Mouse (Mus musculus) heart, embryonic 11.5 days (tissue): ENCODE measurements around the gene Cplane1. TPM values are rescaled to one million over a fixed set of nuclear protein-coding genes. Genes with fewer than 3 reads are reported as not detected.

Source experiments
- ATAC-seq: fragments of 200-750 bp; cut with Nextera tagmentation; replicated peaks from 2 replicates; pipeline ENCODE4 v1.8.0; 2017; ENCODE audit warnings: moderate library complexity; ENCODE audit not compliant: insufficient number of reproducible peaks, low FRiP score, low TSS enrichment
- H3K27ac ChIP-seq: fragments of 300-500 bp; sonication (generic); 2 replicates; pipeline ENCODE4 v1.5.1; 2014; ENCODE audit warnings: mild to moderate bottlenecking, low read depth, low read length
- H3K27me3 ChIP-seq: fragments of 300-500 bp; sonication (generic); 2 replicates; pipeline ENCODE4 v1.6.1; 2014; ENCODE audit warnings: mild to moderate bottlenecking, low read length, mixed read lengths; ENCODE audit not compliant: control insufficient read depth, insufficient read depth
- H3K36me3 ChIP-seq: fragments of 300-500 bp; sonication (generic); 2 replicates; pipeline ENCODE4 v1.6.1; 2014; ENCODE audit warnings: mild to moderate bottlenecking, low read length, moderate library complexity, mixed read lengths; ENCODE audit not compliant: control insufficient read depth, insufficient read depth
- H3K4me1 ChIP-seq: fragments of 300-500 bp; sonication (generic); 2 replicates; pipeline ENCODE4 v1.6.1; 2014; ENCODE audit warnings: low read length; ENCODE audit not compliant: control insufficient read depth, insufficient read depth
- H3K4me2 ChIP-seq: fragments of 300-500 bp; sonication (generic); 2 replicates; pipeline ENCODE4 v1.6.1; 2014; ENCODE audit warnings: mild to moderate bottlenecking, moderate library complexity
- H3K4me3 ChIP-seq: fragments of 300-500 bp; sonication (generic); 2 replicates; pipeline ENCODE4 v1.5.1; 2014; ENCODE audit warnings: low read depth, low read length
- H3K9ac ChIP-seq: fragments of 300-500 bp; sonication (generic); 2 replicates; pipeline ENCODE4 v1.6.1; 2014; ENCODE audit warnings: mild to moderate bottlenecking, low read depth, low read length, moderate library complexity
- H3K9me3 ChIP-seq: fragments of 300-500 bp; sonication (generic); replicated peaks from 2 replicates; pipeline ENCODE4 v1.6.1; 2016; ENCODE audit warnings: low read length; ENCODE audit not compliant: control insufficient read depth
- WGBS: fragments of 180-500 bp; shearing (Covaris S2); extraction: QIAGEN DNeasy Blood & Tissue Kit; methylation state at CpG from one replicate; pipeline ENCODE4 v1.1.7; 2014; ENCODE audit not compliant: insufficient replicate concordance; 5-methylcytosine and 5-hydroxymethylcytosine counted together
- polyA plus RNA-seq: library from polyadenylated mRNA; unstranded; fragments of >200 nt; fragmentation: Nextera tagmentation; extraction: Ambion mirVana; gene quantifications from 2 replicates; pipeline ENCODE4 v1.2.1, GENCODE M21; 2014

Cplane1 gene
- 5.1 and 9.6 TPM in 2 replicates for polyA plus RNA-seq

DNA sequence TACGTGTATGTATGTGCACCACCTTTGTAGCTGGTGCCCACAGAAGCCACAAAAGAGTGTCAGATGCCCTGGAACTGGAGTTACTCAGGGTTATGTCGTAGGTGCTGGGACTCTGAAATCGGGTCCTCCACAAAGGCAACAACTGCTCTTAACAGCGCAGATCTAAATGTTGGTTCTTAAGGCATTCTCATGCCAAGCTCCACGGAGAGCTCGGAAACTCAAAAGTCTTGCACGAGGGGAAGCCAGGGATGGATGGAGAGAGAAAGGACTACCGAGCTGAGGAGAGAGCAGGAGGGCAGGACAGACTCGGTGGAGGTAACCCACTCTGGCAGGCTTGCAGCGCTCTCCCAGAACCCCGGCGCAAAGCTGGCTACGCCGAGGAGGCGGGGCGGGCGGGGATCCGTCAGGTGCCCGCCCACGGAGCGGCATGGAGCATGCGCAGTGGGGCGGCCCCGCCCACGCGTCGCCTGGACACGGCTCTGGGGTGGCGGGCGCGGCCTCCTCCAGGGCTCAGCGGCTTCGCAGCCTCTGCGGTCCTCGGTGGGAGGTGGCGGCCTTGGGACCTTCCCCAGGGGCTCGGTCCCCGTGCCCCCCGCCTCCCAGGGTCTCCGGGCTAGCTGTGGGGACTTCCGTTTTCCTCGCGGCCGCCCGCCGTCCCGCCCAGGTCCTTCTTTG lies at the start of gene Cplane1:
Cplane1 (plus strand) TSS at position 516 of the 675 bp plus-strand sequence.
- WGBS, result under 1% methylated on average over 43 of the region's 47 CpGs
- H3K4me1 ChIP-seq, result 0 out of 2 replicates have a peak, but pooled peaks cover 3% of the 10 kb centered on the region
- peak within 1 kb of the TSS; percentile 79 for H3K4me3 ChIP-seq
- H3K27ac ChIP-seq, result peak within 1 kb of the TSS; percentile 57
- ATAC-seq, result peak; percentile 99
- no peaks in the 10 kb centered on the region for H3K9me3 ChIP-seq
- H3K9ac ChIP-seq, result peak within 1 kb of the TSS; percentile 87
- H3K27me3 ChIP-seq, result no peaks in the 10 kb centered on the region
- peaks cover 2% of the 10 kb centered on the region; the same call in 1 of the 2 replicates for H3K36me3 ChIP-seq
- H3K4me2 ChIP-seq, result peak within 1 kb of the TSS; percentile 73

- no peaks in the 10 kb centered on the region for H3K9me3 ChIP-seq
- ATAC-seq, result no peak
- H3K27me3 ChIP-seq, result no peaks in the 10 kb centered on the region
- no peaks in the 10 kb centered on the region for H3K4me1 ChIP-seq
- H3K4me2 ChIP-seq, result no peak overlapping the region
- no peak overlapping the region for H3K27ac ChIP-seq
- H3K36me3 ChIP-seq, result peaks cover 33% of the 10 kb centered on the region
- WGBS, result 86% methylated on average over 1 of the region's 1 CpGs
- no peak overlapping the region for H3K9ac ChIP-seq
- H3K4me3 ChIP-seq, result no peak overlapping the region
Measured at GRCm38 (mm10) chr15:8129281-8129680, 39.6 kb upstream of the Cplane1 start.

DNA sequence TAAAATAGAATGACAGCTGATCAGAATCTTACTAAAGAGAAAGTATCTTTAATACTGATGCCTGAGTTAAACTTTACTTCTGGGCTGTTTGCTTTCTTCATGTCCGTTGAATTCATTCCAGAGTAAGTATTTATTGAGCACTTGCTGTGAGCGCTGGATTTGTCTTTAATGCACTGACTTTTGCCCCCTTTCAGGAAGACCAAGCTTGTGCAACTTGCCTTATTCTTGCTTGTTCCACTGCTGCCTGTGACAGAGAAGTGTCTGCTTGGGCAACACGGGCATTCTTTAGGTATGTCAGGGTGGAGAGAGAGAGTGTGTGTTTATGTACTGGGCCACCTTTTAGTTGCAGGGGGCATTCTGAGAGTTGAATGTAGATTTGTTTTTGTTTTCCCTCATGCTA lies 37.6 kb upstream of the Cplane1 start:
- H3K9ac ChIP-seq, result no peak overlapping the region

DNA sequence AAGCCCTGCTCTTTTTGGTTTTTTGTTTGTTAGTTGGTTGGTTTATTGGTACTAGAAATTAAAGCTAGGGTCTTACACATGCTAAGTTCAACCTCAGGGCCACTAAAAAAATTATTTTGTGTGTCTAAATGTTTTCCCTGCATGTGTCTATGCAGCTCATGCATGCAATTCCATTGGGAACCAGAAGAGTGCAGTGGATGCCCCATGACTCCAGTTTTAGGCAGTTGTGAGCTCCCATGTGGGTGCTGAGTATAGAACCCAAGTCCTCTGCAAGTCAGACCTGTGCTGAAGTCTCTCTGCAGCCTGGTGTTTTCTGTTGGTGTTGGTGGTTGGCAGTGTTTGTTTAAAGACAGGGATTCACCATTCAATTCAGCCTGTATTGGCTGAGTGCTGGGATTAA lies 37.1 kb upstream of the Cplane1 start:
- no peak overlapping the region for H3K4me3 ChIP-seq
- no peak overlapping the region for H3K9ac ChIP-seq
- H3K4me2 ChIP-seq, result no peak overlapping the region
- peaks cover 36% of the 10 kb centered on the region for H3K36me3 ChIP-seq
- no peak for ATAC-seq
- no peaks in the 10 kb centered on the region for H3K9me3 ChIP-seq
- no peaks in the 10 kb centered on the region for H3K4me1 ChIP-seq
- H3K27me3 ChIP-seq, result no peaks in the 10 kb centered on the region
- H3K27ac ChIP-seq, result no peak overlapping the region

More for the DNA sequence above, 37.6 kb upstream of the Cplane1 start:
- Histone ChIP-seq H3K36me3 (peaks cover 40% of the 10 kb centered on the region), H3K4me3 (no peak overlapping the region), H3K4me2 (no peak overlapping the region), H3K9me3 (no peaks in the 10 kb centered on the region), H3K27ac (no peak overlapping the region), H3K27me3 (no peaks in the 10 kb centered on the region), H3K4me1 (no peaks in the 10 kb centered on the region)
- ATAC-seq, result no peak
- WGBS, result 90% methylated on average over 3 of the region's 3 CpGs

GRCm38 (mm10) chr15:8135606-8136005 lies 33.3 kb upstream of the Cplane1 start:
- H3K27ac ChIP-seq, result no peak overlapping the region
- 91% methylated on average over 5 of the region's 5 CpGs for WGBS
- no peak for ATAC-seq
- H3K27me3 ChIP-seq, result no peaks in the 10 kb centered on the region
- H3K9me3 ChIP-seq, result no peaks in the 10 kb centered on the region
- no peak overlapping the region for H3K9ac ChIP-seq
- H3K4me2 ChIP-seq, result no peak overlapping the region
- peaks cover 37% of the 10 kb centered on the region for H3K36me3 ChIP-seq
- H3K4me1 ChIP-seq, result no peaks in the 10 kb centered on the region
- no peak overlapping the region for H3K4me3 ChIP-seq

GRCm38 (mm10) chr15:8161841-8162240 lies 7.1 kb upstream of the Cplane1 start:
- 85% methylated on average over 1 of the region's 1 CpGs for WGBS
- no peaks in the 10 kb centered on the region for H3K9me3 ChIP-seq
- no peaks in the 10 kb centered on the region for H3K4me1 ChIP-seq
- no peak overlapping the region for H3K9ac ChIP-seq
- H3K36me3 ChIP-seq, result peaks cover 8% of the 10 kb centered on the region
- ATAC-seq, result no peak
- no peak overlapping the region for H3K4me2 ChIP-seq
- H3K27me3 ChIP-seq, result no peaks in the 10 kb centered on the region
- no peak overlapping the region for H3K4me3 ChIP-seq
- no peak overlapping the region for H3K27ac ChIP-seq

DNA sequence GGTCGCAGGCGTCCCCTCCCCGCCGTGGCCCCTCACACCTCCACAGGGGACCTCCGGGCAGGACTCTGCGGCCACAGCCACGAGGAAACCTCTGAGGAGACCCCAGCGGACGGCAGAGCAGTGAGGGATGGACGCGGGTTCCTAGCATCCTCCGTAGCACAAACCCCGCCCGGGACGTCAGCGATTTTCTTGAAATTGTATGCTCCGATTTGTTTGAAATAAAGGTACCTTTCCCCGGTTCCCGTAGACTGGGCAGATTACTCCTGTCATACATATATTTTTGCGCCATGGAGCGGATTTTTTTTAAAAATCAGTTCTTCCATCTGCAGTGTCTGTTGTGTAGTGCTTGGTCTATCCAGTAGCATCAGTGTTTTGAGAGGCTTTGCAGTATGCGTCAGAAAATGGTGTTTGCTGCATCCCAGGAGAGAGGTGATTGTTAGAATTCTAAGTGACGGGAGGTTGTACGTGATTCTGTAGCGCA lies 400 bp downstream of the Cplane1 start:
- peak overlapping the region; percentile 79 for H3K4me3 ChIP-seq
- peak overlapping the region; percentile 87 for H3K9ac ChIP-seq
- H3K9me3 ChIP-seq, result no peaks in the 10 kb centered on the region
- peak overlapping the region; percentile 51; the same call in 1 of the 2 replicates for H3K27ac ChIP-seq
- no peaks in the 10 kb centered on the region for H3K27me3 ChIP-seq
- peaks cover 2% of the 10 kb centered on the region; the same call in 1 of the 2 replicates for H3K36me3 ChIP-seq
- WGBS, result under 1% methylated on average over 25 of the region's 25 CpGs
- 0 out of 2 replicates have a peak, but pooled peaks cover 3% of the 10 kb centered on the region for H3K4me1 ChIP-seq
- peak; percentile 67; the same call in 1 of the 2 replicates for ATAC-seq
- H3K4me2 ChIP-seq, result peak overlapping the region; percentile 73

DNA sequence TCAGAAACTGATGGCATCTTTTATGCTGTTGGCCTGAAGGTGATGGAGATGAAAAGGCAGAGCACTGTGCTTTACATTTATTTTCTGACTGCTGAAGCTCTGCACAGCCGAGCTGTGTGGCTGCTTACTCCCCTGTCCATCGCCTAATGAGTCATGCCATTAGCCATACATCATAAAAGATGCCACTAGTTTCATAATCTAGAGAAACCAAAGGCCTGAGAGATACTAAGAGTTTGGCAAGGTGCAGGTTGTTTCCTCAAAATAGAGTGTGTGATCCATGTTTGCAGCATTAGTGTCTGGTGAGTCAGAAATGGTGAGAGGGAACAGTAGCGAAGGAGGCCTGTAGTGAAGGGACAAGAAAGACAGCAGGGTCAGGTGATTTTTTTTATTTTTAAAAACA lies 20.7 kb downstream of the Cplane1 start:
- no peak overlapping the region for H3K9ac ChIP-seq
- H3K27ac ChIP-seq, result no peak overlapping the region
- peaks cover 16% of the 10 kb centered on the region for H3K36me3 ChIP-seq
- 86% methylated on average over 3 of the region's 3 CpGs for WGBS
- H3K27me3 ChIP-seq, result no peaks in the 10 kb centered on the region
- H3K4me1 ChIP-seq, result no peaks in the 10 kb centered on the region
- no peak overlapping the region for H3K4me3 ChIP-seq
- no peak for ATAC-seq
- no peak overlapping the region for H3K4me2 ChIP-seq
- H3K9me3 ChIP-seq, result no peaks in the 10 kb centered on the region

GRCm38 (mm10) chr15:8190435-8190834 lies 21.5 kb downstream of the Cplane1 start:
- no peaks in the 10 kb centered on the region for H3K9me3 ChIP-seq
- no peaks in the 10 kb centered on the region for H3K27me3 ChIP-seq
- no peak overlapping the region for H3K4me3 ChIP-seq
- no peak overlapping the region for H3K9ac ChIP-seq
- WGBS, result 87% methylated on average over 3 of the region's 3 CpGs
- no peaks in the 10 kb centered on the region for H3K4me1 ChIP-seq
- H3K27ac ChIP-seq, result no peak overlapping the region
- ATAC-seq, result no peak
- no peak overlapping the region for H3K4me2 ChIP-seq
- H3K36me3 ChIP-seq, result peaks cover 22% of the 10 kb centered on the region
